Mouse (Mus musculus) lung, adult 2 months (tissue): ENCODE results near the gene Exoc6. TPM values are rescaled to one million over a fixed set of nuclear protein-coding genes. Genes with fewer than 3 reads are reported as not detected.

Experiments
- DNase-seq: peaks from one replicate; pipeline ENCODE4 v3.0.0; 2022
- H3K4me1 ChIP-seq: fragments of 200-500 bp; 2 replicates; pipeline ENCODE4 v1.6.1; 2011; ENCODE audit warnings: low read length; ENCODE audit not compliant: control insufficient read depth, insufficient read depth
- H3K4me3 ChIP-seq: fragments of 200-500 bp; replicated peaks from 2 replicates; pipeline ENCODE3; 2011; ENCODE audit warnings: low read depth, mild to moderate bottlenecking, control low read depth, low read length; ENCODE audit errors: extremely low read depth
- CTCF ChIP-seq: fragments of 200-500 bp; IDR thresholded peaks from 2 replicates; pipeline ENCODE4 v1.5.1; 2011; ENCODE audit warnings: mild to moderate bottlenecking, low read length, control low read depth; ENCODE audit not compliant: insufficient read depth
- POLR2A ChIP-seq: fragments of 200-500 bp; IDR thresholded peaks from 2 replicates; pipeline ENCODE4 v1.6.1; 2011; ENCODE audit warnings: low read depth, mild to moderate bottlenecking, control low read depth, low read length, borderline replicate concordance; ENCODE audit errors: extremely low read depth
- WGBS: fragments of 180-500 bp; shearing (Covaris S2); methylation state at CpG from one replicate; pipeline ENCODE4 v1.1.7; 2018; 5-methylcytosine and 5-hydroxymethylcytosine counted together
- polyA plus RNA-seq: library from polyadenylated mRNA; depleted of rRNA; stranded (reverse); fragments of >200 nt; gene quantifications from 2 replicates; pipeline ENCODE4 v1.2.3, GENCODE M21; 2012; rRNA removed

Exoc6 gene
- polyA plus RNA-seq, 1 experiment = 10.1 TPM

DNA sequence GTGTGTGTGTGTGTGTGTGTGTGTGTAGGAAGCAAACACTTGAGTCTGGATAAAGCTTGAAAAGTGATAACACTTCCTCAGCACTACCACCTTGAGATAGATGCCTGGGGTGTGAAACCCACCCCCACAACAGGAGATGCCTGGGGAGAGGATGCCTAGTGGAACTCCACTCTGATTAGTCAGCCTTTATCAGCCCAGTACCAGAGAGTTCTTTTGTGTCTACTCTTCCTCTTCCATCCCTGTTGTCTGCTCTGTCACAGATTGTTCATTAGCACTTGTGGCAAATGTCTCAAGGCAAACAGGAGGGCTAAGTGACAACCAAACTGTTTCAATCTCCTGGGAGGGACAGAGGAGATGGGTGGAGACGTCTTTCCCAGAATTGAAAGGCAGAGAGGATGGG, 168.9 kb downstream of the Exoc6 start:
- no peak for DNase-seq
- WGBS = 23% methylated on average over 1 of the region's 1 CpGs
- TF ChIP-seq POLR2A = no peak
- no peak for TF ChIP-seq CTCF
- Histone ChIP-seq H3K4me3 (no peak overlapping the region), H3K4me1 (no peaks in the 10 kb centered on the region)

DNA sequence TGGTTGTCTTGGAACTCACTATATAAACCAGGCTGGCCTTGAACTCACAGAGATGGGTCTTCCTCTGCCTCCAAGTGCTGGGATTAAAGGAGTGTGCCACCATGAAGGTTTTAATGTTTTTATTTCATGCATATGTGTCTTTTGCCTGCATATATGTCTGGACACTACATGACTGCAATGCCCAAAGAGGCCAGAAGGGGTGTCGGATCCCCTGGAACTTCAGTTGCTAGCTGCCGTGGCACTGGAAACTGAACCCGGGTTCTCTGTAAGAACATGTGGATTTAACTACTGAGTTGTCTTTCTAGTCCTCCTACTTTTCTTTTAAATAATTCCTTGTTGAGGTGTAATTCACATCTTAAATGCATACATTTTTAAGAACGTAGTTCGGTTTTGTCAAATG, 174.4 kb downstream of the Exoc6 start:
- no peak for TF ChIP-seq POLR2A
- TF ChIP-seq CTCF = no peak
- Histone ChIP-seq H3K4me1 (no peaks in the 10 kb centered on the region; the same call in 1 of the 2 replicates), H3K4me3 (no peak overlapping the region)
- DNase-seq = no peak
- 96% methylated on average over 5 of the region's 5 CpGs for WGBS

DNA sequence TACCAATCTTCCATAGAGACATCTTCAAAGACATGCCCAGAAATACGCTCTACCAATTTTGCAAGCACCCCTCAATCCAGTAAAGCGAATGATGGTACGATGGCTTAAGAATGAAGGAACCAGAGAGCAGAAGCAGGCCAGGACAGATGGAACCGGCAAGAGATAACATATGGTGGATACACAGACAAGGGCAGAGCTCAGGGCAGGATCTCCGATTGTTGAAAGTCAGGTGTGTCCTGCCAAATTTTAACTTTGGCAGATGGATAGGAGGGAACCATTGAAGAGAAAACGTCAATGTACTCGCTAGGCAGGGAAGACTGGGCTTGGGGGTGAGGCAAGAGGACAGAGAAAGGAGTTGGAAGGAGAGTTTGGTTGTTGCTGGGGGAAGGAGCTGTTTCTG, 176.4 kb downstream of the Exoc6 start:
- 89% methylated on average over 7 of the region's 7 CpGs for WGBS

GRCm38 (mm10) chr19:37727366-37727765, 177.1 kb downstream of the Exoc6 start:
- no peaks in the 10 kb centered on the region; the same call in 1 of the 2 replicates for H3K4me1 ChIP-seq
- no peak overlapping the region for H3K4me3 ChIP-seq
- 88% methylated on average over 2 of the region's 2 CpGs for WGBS
- TF ChIP-seq CTCF (no peak), POLR2A (no peak)
- DNase-seq = no peak

More for the DNA sequence above, 176.4 kb downstream of the Exoc6 start:
- Histone ChIP-seq H3K4me1 (no peaks in the 10 kb centered on the region; the same call in 1 of the 2 replicates), H3K4me3 (no peak overlapping the region)
- DNase-seq = no peak
- TF ChIP-seq CTCF (no peak), POLR2A (no peak)

Other genes starting within 250 kb of the Exoc6 start
- 9.5 and 34.9 TPM in 2 replicates for gene Ide, start 212.6 kb upstream of the Exoc6 start, polyA plus RNA-seq
- 0.31 and 0.80 TPM in 2 replicates for gene Kif11, start 174.0 kb upstream of the Exoc6 start, polyA plus RNA-seq
- 20.0 and 28.6 TPM in 2 replicates for gene Hhex, start 115.6 kb upstream of the Exoc6 start, polyA plus RNA-seq
- gene Cyp26c1, start 135.2 kb downstream of the Exoc6 start, polyA plus RNA-seq = 0.14 and 0.18 TPM in 2 replicates
- gene Cyp26a1, start 147.4 kb downstream of the Exoc6 start, polyA plus RNA-seq = 0.06 and 0.23 TPM in 2 replicates